Mouse (Mus musculus): Measurements from ENCODE around the gene Vat1. TPM values are rescaled to one million over a fixed set of nuclear protein-coding genes. Genes with fewer than 3 reads are reported as not detected.

Vat1 gene
- 23.2 and 26.7 TPM in 2 replicates for polyA plus RNA-seq (2016; fragmentation: Nextera tagmentation; extraction: Ambion mirVana)

GRCm38 (mm10) chr11:101465869-101466551, at the start of gene Vat1:
TSS of gene Vat1 (minus strand) at chr11:101466230.
- 2% methylated on average over 60 of the region's 60 CpGs for WGBS
- Histone ChIP-seq H3K27me3 (peaks cover 22% of the 10 kb centered on the region; the same call in 1 of the 2 replicates), H3K4me1 (replicated peaks) (peaks cover 48% of the 10 kb centered on the region), H3K27ac (peak within 1 kb of the TSS; percentile 84), H3K4me2 (peak within 1 kb of the TSS; percentile 94), H3K9me3 (no peaks in the 10 kb centered on the region), H3K36me3 (peaks cover 16% of the 10 kb centered on the region; the same call in 1 of the 2 replicates), H3K9ac (replicated peaks) (peak within 1 kb of the TSS; percentile 71), H3K4me3 (replicated peaks) (peak within 1 kb of the TSS; percentile 83)
- peak; percentile 60 for ATAC-seq (ENCODE audit: insufficient number of reproducible peaks, insufficient read depth, low FRiP score, low TSS enrichment, low read depth)

DNA sequence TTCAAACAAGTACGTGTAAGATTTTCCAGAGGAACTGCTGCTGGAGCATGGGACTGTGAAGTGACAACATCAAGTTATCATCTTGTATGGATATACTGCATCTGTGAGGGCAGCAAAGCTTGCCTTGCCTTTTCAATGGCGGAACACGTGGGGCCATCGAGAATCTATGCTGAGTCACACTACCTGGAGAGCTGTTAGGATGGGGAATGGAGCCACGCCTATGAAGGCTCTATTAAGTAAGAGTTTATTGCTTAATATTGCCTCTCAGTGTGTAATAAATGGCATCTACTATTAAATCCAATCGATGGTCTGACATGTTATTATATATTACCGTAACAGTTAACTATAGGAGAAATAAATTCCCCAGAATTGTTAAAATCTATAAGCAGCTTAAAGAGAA, 41.1 kb upstream of the Vat1 start:
- H3K9me3 ChIP-seq = no peaks in the 10 kb centered on the region
- H3K4me2 ChIP-seq = no peak overlapping the region
- no peaks in the 10 kb centered on the region for H3K4me1 ChIP-seq (replicated peaks)
- H3K36me3 ChIP-seq = peaks cover 69% of the 10 kb centered on the region
- H3K27ac ChIP-seq = no peak overlapping the region
- 93% methylated on average over 7 of the region's 7 CpGs for WGBS
- H3K4me3 ChIP-seq (replicated peaks) = no peak overlapping the region
- no peak for ATAC-seq (ENCODE audit: insufficient number of reproducible peaks, insufficient read depth, low FRiP score, low TSS enrichment, low read depth)
- no peaks in the 10 kb centered on the region for H3K27me3 ChIP-seq
- no peak overlapping the region for H3K9ac ChIP-seq (replicated peaks)

GRCm38 (mm10) chr11:101506269-101506780, 40.3 kb upstream of the Vat1 start:
- H3K36me3 ChIP-seq = peaks cover 71% of the 10 kb centered on the region

DNA sequence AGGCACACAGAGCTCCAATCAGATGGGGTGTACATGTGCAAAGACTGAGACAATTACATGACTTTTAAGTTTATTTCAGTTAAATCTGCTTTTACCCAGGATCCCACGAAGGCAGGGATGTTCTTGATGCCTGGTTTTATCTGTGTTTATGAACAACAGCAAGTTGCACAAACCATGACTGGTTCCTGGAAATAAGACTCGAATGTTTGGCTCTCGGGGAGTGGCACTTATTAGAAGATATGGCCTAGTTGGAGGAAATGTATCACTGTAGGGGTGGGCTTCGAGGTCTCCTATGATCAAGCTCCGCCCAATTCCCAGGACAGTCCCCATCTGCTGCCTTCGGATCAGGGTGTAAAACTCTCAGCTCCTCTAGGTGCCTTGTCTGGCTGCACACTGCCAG, 20.1 kb upstream of the Vat1 start:
- Histone ChIP-seq H3K36me3 (peaks cover 38% of the 10 kb centered on the region), H3K4me1 (replicated peaks) (no peaks in the 10 kb centered on the region; the same call in 1 of the 2 replicates), H3K27ac (no peak overlapping the region), H3K27me3 (no peaks in the 10 kb centered on the region), H3K4me2 (no peak overlapping the region), H3K4me3 (replicated peaks) (no peak overlapping the region), H3K9ac (replicated peaks) (no peak overlapping the region), H3K9me3 (no peaks in the 10 kb centered on the region)
- WGBS = 76% methylated on average over 6 of the region's 6 CpGs
- no peak for ATAC-seq (ENCODE audit: insufficient number of reproducible peaks, insufficient read depth, low FRiP score, low TSS enrichment, low read depth)

More at GRCm38 (mm10) chr11:101506269-101506780, 40.3 kb upstream of the Vat1 start:
- Histone ChIP-seq H3K4me1 (replicated peaks) (no peaks in the 10 kb centered on the region), H3K4me3 (replicated peaks) (no peak overlapping the region), H3K9me3 (no peaks in the 10 kb centered on the region), H3K4me2 (no peak overlapping the region), H3K27ac (no peak overlapping the region), H3K27me3 (no peaks in the 10 kb centered on the region), H3K9ac (replicated peaks) (no peak overlapping the region)
- 93% methylated on average over 5 of the region's 5 CpGs for WGBS
- ATAC-seq (ENCODE audit: insufficient number of reproducible peaks, insufficient read depth, low FRiP score, low TSS enrichment, low read depth) = no peak

- Histone ChIP-seq H3K27ac (no peak overlapping the region), H3K4me1 (replicated peaks) (no peaks in the 10 kb centered on the region; the same call in 1 of the 2 replicates), H3K9me3 (no peaks in the 10 kb centered on the region), H3K27me3 (no peaks in the 10 kb centered on the region), H3K4me3 (replicated peaks) (no peak overlapping the region), H3K4me2 (no peak overlapping the region), H3K9ac (replicated peaks) (no peak overlapping the region), H3K36me3 (peaks cover 36% of the 10 kb centered on the region)
- no peak for ATAC-seq (ENCODE audit: insufficient number of reproducible peaks, insufficient read depth, low FRiP score, low TSS enrichment, low read depth)
- WGBS = 43% methylated on average over 6 of the region's 6 CpGs
These were observed 19.5 kb upstream of the Vat1 start for GRCm38 (mm10) chr11:101485509-101486028.

GRCm38 (mm10) chr11:101484814-101485213, 18.8 kb upstream of the Vat1 start:
- H3K27me3 ChIP-seq = no peaks in the 10 kb centered on the region
- peaks cover 28% of the 10 kb centered on the region for H3K36me3 ChIP-seq
- 86% methylated on average over 7 of the region's 7 CpGs for WGBS
- no peak overlapping the region for H3K4me3 ChIP-seq (replicated peaks)
- no peaks in the 10 kb centered on the region; the same call in 1 of the 2 replicates for H3K4me1 ChIP-seq (replicated peaks)
- no peak for ATAC-seq (ENCODE audit: insufficient number of reproducible peaks, insufficient read depth, low FRiP score, low TSS enrichment, low read depth)
- no peaks in the 10 kb centered on the region for H3K9me3 ChIP-seq
- H3K9ac ChIP-seq (replicated peaks) = no peak overlapping the region
- H3K4me2 ChIP-seq = no peak overlapping the region
- no peak overlapping the region for H3K27ac ChIP-seq

GRCm38 (mm10) chr11:101484245-101484644, 18.2 kb upstream of the Vat1 start:
- no peak overlapping the region for H3K9ac ChIP-seq (replicated peaks)
- H3K4me1 ChIP-seq (replicated peaks) = peaks cover 3% of the 10 kb centered on the region; the same call in 1 of the 2 replicates
- peaks cover 3% of the 10 kb centered on the region; the same call in 1 of the 2 replicates for H3K27me3 ChIP-seq
- H3K4me3 ChIP-seq (replicated peaks) = no peak overlapping the region
- no peaks in the 10 kb centered on the region for H3K9me3 ChIP-seq
- H3K4me2 ChIP-seq = no peak overlapping the region
- H3K27ac ChIP-seq = no peak overlapping the region
- peaks cover 23% of the 10 kb centered on the region for H3K36me3 ChIP-seq
- WGBS = 83% methylated on average over 6 of the region's 6 CpGs
- ATAC-seq (ENCODE audit: insufficient number of reproducible peaks, insufficient read depth, low FRiP score, low TSS enrichment, low read depth) = no peak

DNA sequence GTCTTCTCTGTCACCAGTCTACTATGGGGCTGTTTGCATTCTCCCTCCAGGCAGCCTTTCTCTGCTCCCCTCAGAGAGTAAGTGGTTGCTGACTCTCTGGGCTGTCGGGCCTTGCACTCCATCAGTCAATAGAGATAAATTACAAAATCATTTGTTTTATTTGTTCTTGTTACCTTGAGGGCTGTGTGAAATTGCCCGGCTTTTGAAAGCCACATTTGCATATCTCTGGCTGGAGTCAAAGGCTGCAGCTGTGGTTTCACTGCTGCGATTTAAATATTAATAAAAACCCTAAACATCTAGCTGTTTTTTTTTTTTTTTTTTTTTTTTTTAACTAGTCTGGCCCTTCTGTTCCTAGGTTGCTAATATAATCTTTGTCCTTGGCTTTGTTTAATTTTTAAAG, 17.8 kb upstream of the Vat1 start:
- WGBS = 49% methylated on average over 3 of the region's 3 CpGs
- Histone ChIP-seq H3K36me3 (peaks cover 19% of the 10 kb centered on the region), H3K9ac (replicated peaks) (no peak overlapping the region), H3K27ac (no peak overlapping the region), H3K9me3 (no peaks in the 10 kb centered on the region), H3K4me1 (replicated peaks) (peaks cover 7% of the 10 kb centered on the region; the same call in 1 of the 2 replicates), H3K27me3 (peaks cover 6% of the 10 kb centered on the region; the same call in 1 of the 2 replicates), H3K4me2 (no peak overlapping the region), H3K4me3 (replicated peaks) (no peak overlapping the region)
- ATAC-seq (ENCODE audit: insufficient number of reproducible peaks, insufficient read depth, low FRiP score, low TSS enrichment, low read depth) = no peak

- Histone ChIP-seq H3K27me3 (peaks cover 6% of the 10 kb centered on the region; the same call in 1 of the 2 replicates), H3K9ac (replicated peaks) (no peak overlapping the region), H3K27ac (no peak overlapping the region), H3K36me3 (no peaks in the 10 kb centered on the region), H3K9me3 (no peaks in the 10 kb centered on the region), H3K4me1 (replicated peaks) (peaks cover 9% of the 10 kb centered on the region; the same call in 1 of the 2 replicates), H3K4me3 (replicated peaks) (no peak overlapping the region), H3K4me2 (no peak overlapping the region)
- ATAC-seq (ENCODE audit: insufficient number of reproducible peaks, insufficient read depth, low FRiP score, low TSS enrichment, low read depth) = no peak
- WGBS = 33% methylated on average over 6 of the region's 6 CpGs
These were observed 14.9 kb upstream of the Vat1 start for GRCm38 (mm10) chr11:101480912-101481311.

DNA sequence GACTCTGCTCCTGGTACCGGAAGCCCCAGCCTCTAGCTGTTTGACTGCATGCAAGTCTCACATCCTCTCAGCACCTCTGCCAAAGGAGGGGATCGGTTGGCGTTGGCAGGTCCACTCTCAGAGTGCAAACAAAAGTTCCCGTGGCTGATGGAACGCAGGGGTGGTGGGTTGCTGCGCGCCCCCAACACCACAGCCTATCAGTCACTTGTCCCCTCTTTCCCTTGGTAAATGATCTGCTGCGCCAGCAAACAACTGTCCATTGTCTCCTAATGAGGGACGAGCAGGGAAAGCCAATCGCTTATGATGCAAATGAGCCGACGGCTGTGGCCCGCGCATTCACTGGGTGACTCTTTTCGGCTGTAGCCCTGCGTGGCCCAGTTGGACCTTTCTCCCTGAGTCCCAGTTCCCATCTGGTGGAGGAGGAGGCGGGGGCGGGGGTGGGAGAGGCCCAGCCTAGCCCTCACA, 13.2 kb upstream of the Vat1 start:
- H3K4me1 ChIP-seq (replicated peaks) = peaks cover 9% of the 10 kb centered on the region; the same call in 1 of the 2 replicates
- peak overlapping the region; percentile 39 for H3K4me2 ChIP-seq
- peak overlapping the region; percentile 29; the same call in 1 of the 2 replicates for H3K27ac ChIP-seq
- H3K4me3 ChIP-seq (replicated peaks) = no peak overlapping the region
- 0 out of 2 replicates have a peak overlapping the region, but pooled peaks have one; percentile 2 for H3K9ac ChIP-seq (replicated peaks)
- H3K36me3 ChIP-seq = no peaks in the 10 kb centered on the region
- no peak for ATAC-seq (ENCODE audit: insufficient number of reproducible peaks, insufficient read depth, low FRiP score, low TSS enrichment, low read depth)
- peaks cover 6% of the 10 kb centered on the region; the same call in 1 of the 2 replicates for H3K27me3 ChIP-seq
- 14% methylated on average over 18 of the region's 18 CpGs for WGBS
- no peaks in the 10 kb centered on the region for H3K9me3 ChIP-seq

DNA sequence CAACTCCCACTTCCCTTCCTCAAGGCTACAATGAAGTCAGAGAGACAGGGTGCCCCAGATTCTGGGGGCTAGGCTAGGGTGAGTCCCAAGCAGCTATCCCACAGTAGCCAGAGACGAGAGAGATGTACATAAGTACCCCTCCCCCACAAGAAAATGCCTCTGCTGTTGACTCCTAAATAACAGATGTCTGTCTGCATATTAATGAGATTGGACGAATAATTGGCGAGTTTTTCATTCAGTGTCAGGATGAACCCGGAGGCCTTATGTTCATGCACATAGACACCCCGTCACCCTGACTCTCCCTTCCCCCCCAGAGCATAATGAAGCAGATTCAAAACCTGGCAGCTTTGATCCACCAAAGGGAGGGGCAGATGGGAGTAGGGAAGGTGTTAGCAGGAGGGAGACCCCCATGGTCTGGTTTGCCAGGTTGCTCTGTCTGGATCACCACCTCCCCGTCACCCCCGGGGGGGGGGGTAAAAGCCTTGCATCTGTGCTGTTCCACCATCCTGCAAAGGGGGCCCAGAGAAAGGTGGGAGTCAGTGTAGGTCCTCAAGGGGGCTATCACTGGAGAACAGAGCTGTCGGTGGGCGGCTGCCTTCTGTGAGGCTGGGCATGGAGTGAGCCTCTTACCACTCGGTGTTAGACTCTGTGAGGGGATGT, 11.7 kb upstream of the Vat1 start:
- no peak overlapping the region for H3K27ac ChIP-seq
- no peaks in the 10 kb centered on the region for H3K9me3 ChIP-seq
- peaks cover 9% of the 10 kb centered on the region; the same call in 1 of the 2 replicates for H3K4me1 ChIP-seq (replicated peaks)
- no peak overlapping the region for H3K4me2 ChIP-seq
- ATAC-seq (ENCODE audit: insufficient number of reproducible peaks, insufficient read depth, low FRiP score, low TSS enrichment, low read depth) = no peak
- 57% methylated on average over 10 of the region's 10 CpGs for WGBS
- peaks cover 6% of the 10 kb centered on the region; the same call in 1 of the 2 replicates for H3K27me3 ChIP-seq
- no peak overlapping the region for H3K9ac ChIP-seq (replicated peaks)
- H3K36me3 ChIP-seq = no peaks in the 10 kb centered on the region
- H3K4me3 ChIP-seq (replicated peaks) = no peak overlapping the region
